Comparison of ENCODE assay signal across 16 mouse cellular contexts in genomic region chr12:100399126-100399727, GRCm38 (mm10).
A peak's percentile ranks its signal among the peaks of the same experiment; 100 is the strongest.
DNase-seq lines count a peak whose midpoint lies in the region; ATAC-seq and TF ChIP-seq lines count a peak whose summit lies in the region.
"Had no signal": no experiment of that assay in that cellular context is flagged by ENCODE, and none has a peak within 500 bp of the region (broad histone marks: within the 10 kb centered on the region; RNA-seq: fewer than 3 reads in every experiment).

No protein-coding gene starts in this region.

- 92% methylated on average over 5 of the region's 5 CpGs for WGBS in hindbrain, embryonic 13.5 days
- 94% methylated on average over 5 of the region's 5 CpGs for WGBS in hindbrain, embryonic 16.5 days
- WGBS in spleen, adult 2 months = 87% methylated on average over 5 of the region's 5 CpGs
- WGBS in stomach, postnatal 0 days = 45% methylated on average over 5 of the region's 5 CpGs

- no peaks in the 10 kb centered on the region for H3K9me3 ChIP-seq in hindbrain, embryonic 13.5 days
- no peaks in the 10 kb centered on the region for H3K9me3 ChIP-seq in hindbrain, embryonic 16.5 days (ENCODE audit: control insufficient read depth, low read length)
- no peaks in the 10 kb centered on the region for H3K9me3 ChIP-seq in stomach, postnatal 0 days (ENCODE audit: control insufficient read depth, low read length)
- H3K9me3 ChIP-seq: kidney, embryonic 15.5 days; liver, embryonic 13.5 days had no signal

- TF ChIP-seq CTCF in spleen, adult 2 months (IDR thresholded peaks at IDR 0.05; ENCODE audit: extremely low read depth, insufficient read depth, insufficient read length, insufficient replicate concordance) = no peak
- no peak for TF ChIP-seq CTCF in stomach, postnatal 0 days (IDR thresholded peaks at IDR 0.05; ENCODE audit: low read depth)

- peak overlapping the region; percentile 58; the same call in 1 of the 2 replicates for H3K27ac ChIP-seq in hindbrain, embryonic 13.5 days
- H3K27ac ChIP-seq in hindbrain, embryonic 16.5 days (ENCODE audit: low read depth, low read length) = no peak overlapping the region
- H3K27ac ChIP-seq in spleen, adult 2 months (ENCODE audit: insufficient read depth, low read length) = peak overlapping the region; percentile 14; the same call in 1 of the 2 replicates
- peak overlapping the region; percentile 5; the same call in 1 of the 2 replicates for H3K27ac ChIP-seq in stomach, postnatal 0 days (replicated peaks)
- H3K27ac ChIP-seq: kidney, embryonic 15.5 days; liver, embryonic 13.5 days had no signal

- no peak overlapping the region for H3K4me3 ChIP-seq in hindbrain, embryonic 13.5 days
- no peak overlapping the region for H3K4me3 ChIP-seq in hindbrain, embryonic 16.5 days (ENCODE audit: low read length)
- H3K4me3 ChIP-seq in spleen, adult 2 months (ENCODE audit: extremely low read depth, insufficient read depth, insufficient read length) = no peak overlapping the region
- no peak overlapping the region for H3K4me3 ChIP-seq in stomach, postnatal 0 days (ENCODE audit: low read depth, low read length)
- H3K4me3 ChIP-seq: kidney, embryonic 15.5 days; liver, embryonic 13.5 days had no signal

- TF ChIP-seq POLR2A in spleen, adult 2 months (IDR thresholded peaks at IDR 0.05; ENCODE audit: low read depth, low read length) = no peak

- no peak for ATAC-seq in hindbrain, embryonic 13.5 days (ENCODE audit: low FRiP score)
- ATAC-seq in hindbrain, embryonic 16.5 days = no peak
- ATAC-seq in stomach, postnatal 0 days (ENCODE audit: low FRiP score, low TSS enrichment) = no peak
- ATAC-seq: CD4-positive, CD25-positive, alpha-beta regulatory T cell, adult 4 months; Patski had no signal

- peaks cover 40% of the 10 kb centered on the region for H3K36me3 ChIP-seq in hindbrain, embryonic 13.5 days
- peaks cover 19% of the 10 kb centered on the region; the same call in 1 of the 2 replicates for H3K36me3 ChIP-seq in hindbrain, embryonic 16.5 days (ENCODE audit: control insufficient read depth, insufficient read depth, low read length)
- 0 out of 2 replicates have a peak, but pooled peaks cover 1% of the 10 kb centered on the region for H3K36me3 ChIP-seq in spleen, adult 2 months (ENCODE audit: control insufficient read depth, insufficient read depth, low read length)
- H3K36me3 ChIP-seq in stomach, postnatal 0 days (ENCODE audit: control insufficient read depth, insufficient read depth, low read length) = peaks cover 3% of the 10 kb centered on the region; the same call in 1 of the 2 replicates

- DNase-seq in spleen, adult 2 months (ENCODE audit: low read depth in 1 of 2, low spot score in 2 of 2) = no peak
- DNase-seq in spleen, adult 12 weeks (ENCODE audit: low spot score) = no peak
- DNase-seq in lung, postnatal 14 days = peak; percentile 26
- no peak for DNase-seq in stomach, postnatal 0 days (ENCODE audit: low spot score)
- DNase-seq in layer of hippocampus, adult 11-12 months (ENCODE audit: low spot score) = no peak
- no peak for DNase-seq in adrenal gland, postnatal 36 days
- DNase-seq: adrenal gland, postnatal 10 days; gastrocnemius, postnatal 10 days; layer of hippocampus, postnatal 36 days; liver, embryonic 13.5 days; right cerebral cortex, adult 18-20 months had no signal

- H3K4me1 ChIP-seq in hindbrain, embryonic 13.5 days (replicated peaks) = peaks cover 18% of the 10 kb centered on the region
- peaks cover 6% of the 10 kb centered on the region for H3K4me1 ChIP-seq in hindbrain, embryonic 16.5 days (ENCODE audit: control insufficient read depth, insufficient read depth, low read depth, low read length)
- peaks cover 2% of the 10 kb centered on the region; the same call in 1 of the 2 replicates for H3K4me1 ChIP-seq in spleen, adult 2 months (ENCODE audit: control insufficient read depth, insufficient read depth, insufficient read length)
- H3K4me1 ChIP-seq in stomach, postnatal 0 days (replicated peaks; ENCODE audit: control insufficient read depth, insufficient read depth) = no peaks in the 10 kb centered on the region; the same call in 1 of the 2 replicates

- no peaks in the 10 kb centered on the region for H3K27me3 ChIP-seq in hindbrain, embryonic 13.5 days
- no peaks in the 10 kb centered on the region for H3K27me3 ChIP-seq in hindbrain, embryonic 16.5 days (replicated peaks; ENCODE audit: control insufficient read depth, insufficient read depth, low read length)
- no peaks in the 10 kb centered on the region for H3K27me3 ChIP-seq in spleen, adult 2 months (ENCODE audit: control insufficient read depth, insufficient read depth, low read length)
- H3K27me3 ChIP-seq in stomach, postnatal 0 days (ENCODE audit: control insufficient read depth, insufficient read depth, low read length) = no peaks in the 10 kb centered on the region
- H3K27me3 ChIP-seq: kidney, embryonic 15.5 days; liver, embryonic 13.5 days; Patski had no signal

- no peak overlapping the region for H3K9ac ChIP-seq in hindbrain, embryonic 13.5 days
- H3K9ac ChIP-seq in hindbrain, embryonic 16.5 days (ENCODE audit: low read depth, low read length) = no peak overlapping the region
- H3K9ac ChIP-seq in stomach, postnatal 0 days (ENCODE audit: low read length) = no peak overlapping the region
- H3K9ac ChIP-seq: kidney, embryonic 15.5 days; liver, embryonic 13.5 days had no signal

- TF ChIP-seq EP300 in stomach, postnatal 0 days (optimal IDR thresholded peaks at IDR 0.05) = no peak

- no peak overlapping the region for H3K4me2 ChIP-seq in hindbrain, embryonic 13.5 days
- H3K4me2 ChIP-seq in hindbrain, embryonic 16.5 days (ENCODE audit: low read length) = no peak overlapping the region
- no peak overlapping the region for H3K4me2 ChIP-seq in stomach, postnatal 0 days (replicated peaks; ENCODE audit: low read depth)
- H3K4me2 ChIP-seq: kidney, embryonic 15.5 days; liver, embryonic 13.5 days had no signal
